Mouse (Mus musculus) intestine, embryonic 14.5 days (tissue): ENCODE measurements around the gene Gm36245. TPM values are rescaled to one million over a fixed set of nuclear protein-coding genes. Genes with fewer than 3 reads are reported as not detected.

ENCODE experiments used
- ATAC-seq: fragments of 200-750 bp; cut with Nextera tagmentation; replicated peaks from 2 replicates; pipeline ENCODE4 v1.8.0; 2017; ENCODE audit warnings: low read depth, moderate number of reproducible peaks, moderate TSS enrichment, moderate library complexity; ENCODE audit not compliant: low FRiP score, low TSS enrichment
- DNase-seq: peaks from one replicate; pipeline ENCODE4 v3.0.0-alpha.2; 2018; ENCODE audit warnings: low spot score
- H3K27ac ChIP-seq: fragments of 300-500 bp; sonication (generic); 2 replicates; pipeline ENCODE4 v1.5.1; 2014; ENCODE audit warnings: low read depth, mild to moderate bottlenecking, control low read depth
- H3K27me3 ChIP-seq: fragments of 300-500 bp; sonication (generic); replicated peaks from 2 replicates; pipeline ENCODE4 v1.6.1; 2014; ENCODE audit warnings: low read length, control low read depth; ENCODE audit not compliant: control insufficient read depth, insufficient read depth
- H3K36me3 ChIP-seq: fragments of 300-500 bp; sonication (generic); 2 replicates; pipeline ENCODE4 v1.6.1; 2014; ENCODE audit warnings: low read length, control low read depth; ENCODE audit not compliant: control insufficient read depth, insufficient read depth
- H3K4me1 ChIP-seq: fragments of 300-500 bp; sonication (generic); replicated peaks from 2 replicates; pipeline ENCODE4 v1.6.1; 2014; ENCODE audit warnings: low read length, control low read depth, mixed read lengths; ENCODE audit not compliant: control insufficient read depth, insufficient read depth
- H3K4me2 ChIP-seq: fragments of 300-500 bp; sonication (generic); 2 replicates; pipeline ENCODE4 v1.6.1; 2014; ENCODE audit warnings: low read length
- H3K4me3 ChIP-seq: fragments of 300-500 bp; sonication (generic); 2 replicates; pipeline ENCODE4 v1.5.1; 2014; ENCODE audit warnings: low read depth, low read length, control low read depth, mixed read lengths
- H3K9ac ChIP-seq: fragments of 300-500 bp; sonication (generic); 2 replicates; pipeline ENCODE4 v1.6.1; 2014; ENCODE audit warnings: mild to moderate bottlenecking, low read length
- H3K9me3 ChIP-seq: fragments of 300-500 bp; sonication (generic); 2 replicates; pipeline ENCODE4 v1.6.1; 2016; ENCODE audit warnings: low read length, control low read depth; ENCODE audit not compliant: control insufficient read depth
- WGBS: fragments of 180-500 bp; shearing (Covaris S2); extraction: QIAGEN DNeasy Blood & Tissue Kit; methylation state at CpG from one replicate; pipeline ENCODE4 v1.1.7; 2014; 5-methylcytosine and 5-hydroxymethylcytosine counted together
- polyA plus RNA-seq: library from polyadenylated mRNA; unstranded; fragments of >200 nt; fragmentation: Nextera tagmentation; extraction: Ambion mirVana; gene quantifications from 2 replicates; pipeline ENCODE4 v1.2.1, GENCODE M21; 2014

Gene Gm36245
- not detected in 2 replicates for polyA plus RNA-seq

DNA sequence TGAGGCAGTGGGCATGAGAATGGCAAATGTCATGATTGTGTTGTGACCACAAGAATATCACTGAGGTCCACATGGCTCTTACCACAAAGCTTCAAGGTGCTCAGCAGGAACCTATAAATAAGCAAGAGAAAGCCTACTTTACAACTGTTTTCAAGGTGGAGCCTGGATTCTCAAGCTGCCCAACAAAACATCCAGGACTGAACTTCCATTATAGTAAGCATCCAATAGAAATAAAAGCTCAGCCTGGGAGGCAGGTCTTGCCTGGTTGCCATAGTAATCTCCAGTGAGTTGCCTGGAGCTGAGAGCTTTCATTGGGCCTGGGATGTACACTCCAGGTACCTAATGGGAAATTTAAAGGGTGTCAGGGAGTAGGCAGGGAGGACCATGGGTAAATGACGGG is at the start of gene Gm36245:
TSS of gene Gm36245 (plus strand) at position 301 of the 400 bp plus-strand sequence.
- DNase-seq: no peak
- WGBS: 96% methylated on average over 1 of the region's 1 CpGs
- H3K4me3 ChIP-seq: no peak within 1 kb of the TSS
- peaks cover 5% of the 10 kb centered on the region for H3K4me1 ChIP-seq
- no peak within 1 kb of the TSS for H3K27ac ChIP-seq
- no peak within 1 kb of the TSS for H3K9ac ChIP-seq
- ATAC-seq: no peak
- H3K27me3 ChIP-seq: no peaks in the 10 kb centered on the region
- no peak within 1 kb of the TSS for H3K4me2 ChIP-seq
- H3K36me3 ChIP-seq: no peaks in the 10 kb centered on the region
- H3K9me3 ChIP-seq: no peaks in the 10 kb centered on the region

DNA sequence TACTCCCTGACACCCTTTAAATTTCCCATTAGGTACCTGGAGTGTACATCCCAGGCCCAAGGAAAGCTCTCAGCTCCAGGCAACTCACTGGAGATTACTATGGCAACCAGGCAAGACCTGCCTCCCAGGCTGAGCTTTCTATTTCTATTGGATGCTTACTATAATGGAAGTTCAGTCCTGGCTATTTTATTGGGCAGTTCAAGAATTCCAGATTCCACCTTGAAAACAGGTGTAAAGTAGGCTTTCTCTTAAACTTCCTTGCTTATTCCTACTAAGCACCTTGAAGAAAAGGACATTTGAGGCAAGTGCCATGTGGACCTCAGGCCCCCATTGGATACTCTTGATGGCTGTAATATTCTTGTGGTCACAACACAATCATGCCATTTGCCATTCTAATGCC is 37.3 kb upstream of the Gm36245 start, which contains the start of gene 1700025B11Rik:
TSS of gene 1700025B11Rik (minus strand) at position 101 of the 400 bp plus-strand sequence.
- DNase-seq (no peak), ATAC-seq (no peak)
- H3K4me2 ChIP-seq: no peak within 1 kb of the TSS
- H3K4me1 ChIP-seq: no peaks in the 10 kb centered on the region
- H3K36me3 ChIP-seq: no peaks in the 10 kb centered on the region
- no peak within 1 kb of the TSS for H3K27ac ChIP-seq
- H3K4me3 ChIP-seq: no peak within 1 kb of the TSS
- H3K27me3 ChIP-seq: no peaks in the 10 kb centered on the region
- no peak within 1 kb of the TSS for H3K9ac ChIP-seq
- no peaks in the 10 kb centered on the region for H3K9me3 ChIP-seq

DNA sequence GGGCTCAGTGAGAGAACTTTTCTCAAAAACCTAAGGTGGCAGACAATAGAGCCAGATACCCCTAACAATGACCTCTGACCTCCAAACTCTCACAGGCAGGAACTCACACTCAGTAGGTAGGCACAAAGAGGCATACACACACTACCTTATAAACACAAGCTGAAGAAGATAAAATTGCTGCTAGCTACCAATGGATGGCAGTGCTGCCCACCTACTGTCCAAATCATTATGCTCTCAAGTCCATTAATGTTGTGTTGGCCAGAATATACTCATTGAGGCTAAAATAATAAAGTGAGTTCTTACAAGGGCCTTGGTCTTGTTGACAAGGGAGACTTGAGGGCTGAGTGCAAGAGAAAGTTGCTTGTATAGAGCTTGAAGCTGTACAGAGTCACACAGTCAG is 35.8 kb upstream of the Gm36245 start:
- no peaks in the 10 kb centered on the region for H3K4me1 ChIP-seq
- no peak overlapping the region for H3K4me2 ChIP-seq
- H3K9ac ChIP-seq: no peak overlapping the region
- no peaks in the 10 kb centered on the region for H3K27me3 ChIP-seq
- H3K9me3 ChIP-seq: no peaks in the 10 kb centered on the region
- no peak for ATAC-seq
- H3K4me3 ChIP-seq: no peak overlapping the region
- H3K27ac ChIP-seq: no peak overlapping the region
- no peak for DNase-seq
- H3K36me3 ChIP-seq: no peaks in the 10 kb centered on the region

- Histone ChIP-seq H3K4me3 (no peak overlapping the region), H3K27ac (no peak overlapping the region), H3K4me2 (no peak overlapping the region), H3K27me3 (no peaks in the 10 kb centered on the region), H3K9ac (no peak overlapping the region), H3K4me1 (no peaks in the 10 kb centered on the region), H3K36me3 (no peaks in the 10 kb centered on the region), H3K9me3 (peaks cover 6% of the 10 kb centered on the region; the same call in 1 of the 2 replicates)
- DNase-seq: no peak
- no peak for ATAC-seq
- 90% methylated on average over 2 of the region's 2 CpGs for WGBS
Measured at GRCm38 (mm10) chr15:77578801-77579200, 20.3 kb upstream of the Gm36245 start.

DNA sequence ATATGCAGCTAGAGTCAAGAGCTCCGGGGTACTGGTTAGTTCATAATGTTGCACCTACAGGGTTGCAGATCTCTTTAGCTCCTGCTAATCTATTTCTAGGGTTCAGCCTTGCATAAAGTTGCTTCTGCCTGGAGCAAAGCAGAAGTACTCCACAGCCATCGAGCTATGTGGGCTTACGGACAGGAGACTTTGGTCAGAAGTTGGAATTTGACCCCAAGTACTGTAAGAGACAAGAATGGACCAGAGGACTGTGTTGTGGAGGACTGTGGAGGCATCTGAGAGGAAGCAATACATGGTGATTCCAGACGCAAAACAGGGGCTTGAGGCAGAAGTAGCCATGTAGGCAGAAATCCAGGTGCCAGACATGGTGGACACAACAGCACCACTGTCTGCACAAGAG is 19.7 kb upstream of the Gm36245 start:
- Histone ChIP-seq H3K36me3 (no peaks in the 10 kb centered on the region), H3K9me3 (peaks cover 7% of the 10 kb centered on the region; the same call in 1 of the 2 replicates), H3K9ac (no peak overlapping the region), H3K4me2 (no peak overlapping the region), H3K4me1 (no peaks in the 10 kb centered on the region), H3K27me3 (no peaks in the 10 kb centered on the region), H3K27ac (no peak overlapping the region), H3K4me3 (no peak overlapping the region)
- no peak for DNase-seq
- 85% methylated on average over 4 of the region's 4 CpGs for WGBS
- no peak for ATAC-seq

DNA sequence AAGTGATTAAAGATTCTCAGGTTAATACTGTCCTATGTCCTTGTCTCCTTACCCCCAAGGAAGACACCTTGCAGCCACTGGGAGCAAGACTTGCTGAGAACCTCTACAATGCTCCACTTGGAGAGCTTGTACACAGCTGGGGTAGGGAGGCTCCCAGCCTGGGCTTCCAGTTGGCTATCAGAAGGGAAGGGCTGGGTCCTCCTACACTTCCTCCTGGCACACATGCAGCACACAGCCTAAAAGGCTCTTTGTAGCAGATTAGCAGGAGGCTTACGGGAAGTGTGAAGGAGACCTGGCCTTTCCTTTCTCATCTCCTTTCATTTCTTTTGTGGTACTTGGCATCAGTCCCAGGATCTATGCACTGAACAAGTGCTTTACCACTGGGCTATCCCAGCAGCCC is 17.4 kb upstream of the Gm36245 start:
- peaks cover 7% of the 10 kb centered on the region; the same call in 1 of the 2 replicates for H3K9me3 ChIP-seq
- no peak overlapping the region for H3K4me2 ChIP-seq
- H3K9ac ChIP-seq: no peak overlapping the region
- H3K36me3 ChIP-seq: no peaks in the 10 kb centered on the region
- WGBS: 48% methylated on average over 1 of the region's 1 CpGs
- no peak overlapping the region for H3K4me3 ChIP-seq
- H3K27me3 ChIP-seq: no peaks in the 10 kb centered on the region
- no peak for DNase-seq
- H3K27ac ChIP-seq: no peak overlapping the region
- H3K4me1 ChIP-seq: no peaks in the 10 kb centered on the region
- ATAC-seq: no peak

GRCm38 (mm10) chr15:77587026-77587425 is 12.0 kb upstream of the Gm36245 start:
- DNase-seq: no peak
- H3K4me3 ChIP-seq: no peak overlapping the region
- H3K4me2 ChIP-seq: no peak overlapping the region
- no peak overlapping the region for H3K9ac ChIP-seq
- H3K27ac ChIP-seq: no peak overlapping the region
- H3K36me3 ChIP-seq: no peaks in the 10 kb centered on the region
- no peak for ATAC-seq
- H3K4me1 ChIP-seq: no peaks in the 10 kb centered on the region
- no peaks in the 10 kb centered on the region for H3K27me3 ChIP-seq
- H3K9me3 ChIP-seq: peaks cover 7% of the 10 kb centered on the region; the same call in 1 of the 2 replicates

GRCm38 (mm10) chr15:77588981-77589380 is 10.1 kb upstream of the Gm36245 start:
- Histone ChIP-seq H3K9ac (no peak overlapping the region), H3K9me3 (no peaks in the 10 kb centered on the region), H3K4me3 (no peak overlapping the region), H3K4me2 (no peak overlapping the region), H3K36me3 (no peaks in the 10 kb centered on the region), H3K4me1 (no peaks in the 10 kb centered on the region), H3K27me3 (no peaks in the 10 kb centered on the region), H3K27ac (no peak overlapping the region)
- DNase-seq (no peak), ATAC-seq (no peak)

DNA sequence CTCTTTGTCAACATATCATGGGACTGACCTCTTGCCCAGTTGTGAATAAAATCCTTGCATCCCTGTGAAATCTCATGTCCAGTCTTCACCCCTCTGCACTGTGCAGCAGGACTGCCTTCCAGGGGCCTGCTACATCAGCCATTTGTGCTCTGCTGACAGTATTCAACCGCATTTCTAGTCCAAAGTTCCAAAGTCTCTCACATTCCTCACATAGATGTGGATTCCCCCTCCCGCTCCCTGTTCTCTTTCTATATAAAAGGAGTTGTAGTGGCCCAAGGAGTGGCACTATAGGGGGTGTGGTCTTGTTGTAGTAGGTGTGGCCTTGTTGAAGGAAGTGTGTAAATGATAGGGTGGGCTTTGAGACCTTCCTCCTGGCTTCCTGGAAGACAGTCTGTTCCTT is 8.2 kb upstream of the Gm36245 start:
- Histone ChIP-seq H3K9ac (no peak overlapping the region), H3K27ac (no peak overlapping the region), H3K4me2 (no peak overlapping the region), H3K36me3 (no peaks in the 10 kb centered on the region), H3K4me1 (no peaks in the 10 kb centered on the region), H3K4me3 (no peak overlapping the region), H3K27me3 (no peaks in the 10 kb centered on the region), H3K9me3 (no peaks in the 10 kb centered on the region)
- DNase-seq (no peak), ATAC-seq (no peak)
- WGBS: 48% methylated on average over 2 of the region's 2 CpGs
